Mouse (Mus musculus) brain, adult 2 months (tissue): ENCODE data around the gene Tmem184a.

ENCODE experiments used
- DNase-seq: peaks from one replicate; pipeline ENCODE4 v3.0.0; 2011; ENCODE audit warnings: low read depth, low spot score

Tmem184a gene

GRCm38 (mm10) chr5:139813126-139813490, 6.6 kb downstream of the Tmem184a start:
- no peak for DNase-seq

- no peak for DNase-seq
These were observed 7.2 kb downstream of the Tmem184a start for GRCm38 (mm10) chr5:139812398-139813125.

GRCm38 (mm10) chr5:139811677-139812397, 7.9 kb downstream of the Tmem184a start:
- DNase-seq, result no peak

- no peak for DNase-seq
These were observed 10.3 kb downstream of the Tmem184a start for GRCm38 (mm10) chr5:139809397-139809796.

- DNase-seq, result no peak
These were observed 13.8 kb downstream of the Tmem184a start for GRCm38 (mm10) chr5:139805924-139806323.

- DNase-seq, result no peak
These were observed 15.1 kb downstream of the Tmem184a start for GRCm38 (mm10) chr5:139804573-139805111.

- DNase-seq, result no peak
These were observed 15.6 kb downstream of the Tmem184a start for GRCm38 (mm10) chr5:139804107-139804551.

GRCm38 (mm10) chr5:139803601-139804102, 16.1 kb downstream of the Tmem184a start:
- DNase-seq, result no peak

- DNase-seq, result no peak
These were observed 16.6 kb downstream of the Tmem184a start for GRCm38 (mm10) chr5:139803165-139803564.

GRCm38 (mm10) chr5:139801880-139802279, 17.8 kb downstream of the Tmem184a start:
- no peak for DNase-seq

GRCm38 (mm10) chr5:139801231-139801630, 18.5 kb downstream of the Tmem184a start:
- no peak for DNase-seq

GRCm38 (mm10) chr5:139799801-139800590, 19.7 kb downstream of the Tmem184a start:
- no peak for DNase-seq

GRCm38 (mm10) chr5:139799041-139799440, 20.7 kb downstream of the Tmem184a start:
- DNase-seq, result no peak

GRCm38 (mm10) chr5:139798168-139798900, 21.4 kb downstream of the Tmem184a start:
- peak; percentile 35 for DNase-seq

- peak; percentile 84 for DNase-seq
These were observed 22.1 kb downstream of the Tmem184a start for GRCm38 (mm10) chr5:139797473-139798167.

- peak; percentile 86 for DNase-seq
These were observed 22.8 kb downstream of the Tmem184a start for GRCm38 (mm10) chr5:139796900-139797299.

- DNase-seq, result no peak
These were observed 23.6 kb downstream of the Tmem184a start for GRCm38 (mm10) chr5:139796001-139796620.

GRCm38 (mm10) chr5:139794938-139795337, 24.8 kb downstream of the Tmem184a start:
- DNase-seq, result no peak

- DNase-seq, result no peak
These were observed 25.6 kb downstream of the Tmem184a start for GRCm38 (mm10) chr5:139794137-139794536.
